Mouse (Mus musculus): ENCODE results near the gene Ccl27a.
"Not testable (repeated sequence)": the region's sequence is repeated elsewhere in the genome, so short reads cannot be mapped to it uniquely, and the experiment has no call there.

Gene Ccl27a

DNA sequence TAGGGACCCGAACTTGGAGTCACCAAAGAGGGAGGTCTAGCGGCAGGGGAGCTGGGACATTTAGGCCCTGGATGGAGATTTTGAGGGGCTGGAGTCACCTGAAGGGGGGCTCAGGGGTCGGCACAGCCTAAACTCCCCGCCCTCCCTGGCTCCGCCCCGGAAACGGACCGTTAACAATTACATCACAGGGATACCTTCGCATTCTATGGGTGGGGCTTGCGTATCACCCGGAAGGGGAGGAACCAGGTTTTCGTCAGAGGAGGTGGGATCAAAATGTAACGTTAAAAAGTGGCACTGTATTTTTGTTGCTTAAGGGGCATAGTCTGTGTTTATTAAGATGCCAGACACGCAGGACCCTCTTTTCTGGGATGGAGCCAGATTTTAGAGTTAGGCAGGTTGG lies at the start of gene Ccl27a:
Ccl27a (minus strand) TSS at position 246 of the 400 bp plus-strand sequence.
- peak; percentile 83 for DNase-seq (ENCODE audit: low read depth, low spot score)

DNA sequence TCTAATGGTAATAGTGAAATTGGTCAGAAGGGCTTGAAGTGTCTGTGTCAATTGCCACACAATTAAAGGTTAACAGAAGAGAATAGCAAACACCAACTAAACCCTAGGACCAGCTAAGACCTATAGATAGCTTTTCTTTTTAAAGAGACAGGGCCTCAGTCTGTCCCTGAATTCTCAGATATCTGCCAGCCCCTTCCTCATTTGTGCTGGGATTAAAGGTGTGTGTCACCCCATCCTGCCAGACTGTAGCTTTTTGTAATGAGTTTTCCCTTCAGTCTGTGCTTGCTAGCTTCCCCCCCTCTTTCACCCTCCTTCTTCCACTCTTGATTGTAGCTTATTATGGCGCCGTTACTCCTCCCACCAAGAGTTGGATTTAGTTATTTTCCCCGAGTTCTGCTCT lies 9.2 kb upstream of the Ccl27a start:
- DNase-seq (ENCODE audit: low read depth, low spot score): not testable (repeated sequence)

DNA sequence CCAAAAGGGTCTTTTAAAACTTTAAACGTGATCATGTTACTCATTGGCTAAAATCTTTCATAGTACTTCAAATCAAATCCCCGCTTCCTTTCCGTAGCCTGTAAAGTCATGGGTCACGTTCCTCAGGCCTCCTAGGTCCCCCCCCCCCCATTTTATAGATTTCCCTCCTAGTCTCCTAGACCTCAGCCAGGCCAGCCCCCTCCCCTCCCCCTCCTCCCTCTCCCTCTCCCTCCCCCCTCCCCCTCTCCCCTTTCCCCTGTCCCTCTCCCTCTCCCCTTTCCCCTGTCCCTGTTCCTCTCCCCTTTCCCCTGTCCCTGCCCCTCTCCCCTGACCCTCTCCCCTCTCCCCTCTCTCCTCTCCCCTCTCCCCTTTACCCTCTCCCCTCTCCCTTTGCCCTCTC lies 8.7 kb upstream of the Ccl27a start:
- not testable (repeated sequence) for DNase-seq (ENCODE audit: low read depth, low spot score)

DNA sequence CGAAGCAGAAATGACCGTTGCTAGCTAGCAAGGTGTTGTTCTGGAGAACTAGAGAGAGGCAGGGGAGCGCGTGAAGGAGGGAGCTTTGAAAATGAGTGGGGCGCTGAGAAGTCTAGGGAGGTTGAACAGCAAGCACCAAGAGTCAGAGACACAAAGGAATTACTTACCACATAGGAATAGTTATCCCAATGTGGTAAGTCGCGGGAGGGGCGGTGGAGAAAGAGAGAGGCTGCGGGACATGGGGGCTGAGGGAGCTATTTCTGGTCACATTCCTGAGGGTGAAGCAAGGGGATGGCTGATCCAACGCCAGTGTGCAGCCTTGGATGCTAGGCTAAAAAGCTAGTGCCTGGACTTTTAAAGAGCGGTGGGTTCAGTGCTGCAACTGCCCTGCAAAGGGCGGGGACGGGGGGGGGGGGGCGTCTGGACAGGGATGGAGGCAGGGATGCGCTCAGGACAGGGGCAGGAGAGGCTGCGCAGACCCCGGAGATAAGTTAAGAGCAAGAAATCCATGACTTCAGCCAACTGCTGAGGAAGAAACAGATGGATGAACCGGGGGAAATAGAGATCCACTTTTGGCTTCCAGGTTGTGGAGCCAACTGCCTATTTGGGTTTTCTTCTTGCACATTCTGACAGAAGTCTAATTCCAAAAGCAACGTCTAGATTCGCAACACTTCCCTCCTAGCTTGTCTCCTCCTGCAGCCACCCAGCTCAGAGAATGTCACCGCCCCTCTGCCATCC lies 7.9 kb upstream of the Ccl27a start:
- not testable (repeated sequence) for DNase-seq (ENCODE audit: low read depth, low spot score)

DNA sequence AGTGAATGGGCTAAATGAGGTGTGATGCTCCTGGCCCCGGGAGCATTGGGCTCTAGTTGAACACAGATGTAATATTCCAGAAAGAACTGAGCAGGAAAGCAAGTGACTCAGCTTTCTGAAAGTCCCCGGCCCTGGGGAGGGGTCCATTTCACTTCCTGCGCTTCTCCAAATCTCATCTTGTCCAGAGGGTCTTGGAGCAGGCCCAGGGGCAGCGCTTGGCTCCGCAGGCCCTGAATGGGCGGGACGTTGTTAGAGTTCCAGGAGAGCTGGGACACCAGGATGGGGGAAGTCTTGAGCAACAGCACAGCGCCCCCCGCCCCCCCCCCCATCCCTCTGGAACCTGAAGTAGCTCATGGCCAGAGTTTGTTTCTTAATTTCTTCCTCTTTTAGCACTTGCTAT lies 7.2 kb upstream of the Ccl27a start:
- not testable (repeated sequence) for DNase-seq (ENCODE audit: low read depth, low spot score)

DNA sequence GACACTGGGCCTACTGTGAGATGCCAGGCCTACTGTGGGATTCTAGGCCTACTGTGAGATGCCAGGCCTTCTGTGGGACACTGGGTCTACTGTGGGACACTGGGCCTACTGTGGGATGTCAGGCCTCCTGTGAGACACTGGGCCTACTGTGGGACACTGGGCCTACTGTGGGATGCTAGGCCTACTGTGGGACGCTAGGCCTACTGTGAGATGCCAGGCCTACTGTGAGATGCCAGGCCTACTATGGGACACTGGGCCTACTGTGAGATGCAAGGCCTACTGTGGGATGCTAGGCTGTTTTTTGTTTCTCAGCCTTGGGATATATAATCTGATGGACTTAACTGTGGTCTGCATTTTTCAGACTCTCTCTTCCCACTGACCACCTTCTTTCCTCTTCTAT lies 1.8 kb upstream of the Ccl27a start:
- not testable (repeated sequence) for DNase-seq (ENCODE audit: low read depth, low spot score)

DNA sequence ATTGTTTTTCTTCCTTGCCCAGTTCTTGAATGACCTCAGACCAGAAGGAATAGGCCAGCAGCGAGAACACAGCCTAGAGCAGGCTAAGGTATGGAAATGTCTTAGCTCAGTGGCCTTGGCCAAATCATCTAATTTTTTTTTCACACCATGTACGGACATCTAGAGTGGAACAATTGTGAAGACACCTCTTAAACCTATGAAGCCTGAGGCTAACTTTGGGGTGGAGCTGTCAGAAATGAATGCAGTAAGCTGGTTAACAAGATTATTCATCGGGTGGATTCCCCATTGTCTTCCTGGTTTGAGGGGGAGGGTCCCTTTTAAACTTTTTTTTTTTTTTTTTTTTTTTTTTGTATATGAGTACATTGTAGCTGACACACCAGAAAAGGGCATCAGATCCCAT lies 459 bp upstream of the Ccl27a start:
- not testable (repeated sequence) for DNase-seq (ENCODE audit: low read depth, low spot score)

DNA sequence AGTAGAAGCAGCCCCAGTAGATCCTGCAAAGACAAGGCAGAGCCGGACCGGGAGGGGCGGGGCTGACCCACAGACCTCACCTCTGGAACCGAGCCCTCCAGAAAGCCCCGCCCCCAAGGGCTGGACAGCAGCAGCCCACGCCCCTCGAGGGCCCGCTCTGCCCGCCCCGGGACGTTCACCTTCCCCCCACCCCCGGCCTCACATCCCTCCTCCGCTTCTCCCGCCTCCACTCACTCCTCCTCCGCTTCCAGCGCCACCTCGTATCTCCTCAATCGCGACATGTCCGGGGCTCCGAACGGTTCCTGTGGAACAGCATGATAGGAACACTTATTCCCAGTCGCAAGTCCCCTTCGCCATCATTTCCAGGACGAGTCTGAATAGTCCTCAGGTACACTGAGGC lies 545 bp downstream of the Ccl27a start:
- DNase-seq (ENCODE audit: low read depth, low spot score): peak; percentile 75

DNA sequence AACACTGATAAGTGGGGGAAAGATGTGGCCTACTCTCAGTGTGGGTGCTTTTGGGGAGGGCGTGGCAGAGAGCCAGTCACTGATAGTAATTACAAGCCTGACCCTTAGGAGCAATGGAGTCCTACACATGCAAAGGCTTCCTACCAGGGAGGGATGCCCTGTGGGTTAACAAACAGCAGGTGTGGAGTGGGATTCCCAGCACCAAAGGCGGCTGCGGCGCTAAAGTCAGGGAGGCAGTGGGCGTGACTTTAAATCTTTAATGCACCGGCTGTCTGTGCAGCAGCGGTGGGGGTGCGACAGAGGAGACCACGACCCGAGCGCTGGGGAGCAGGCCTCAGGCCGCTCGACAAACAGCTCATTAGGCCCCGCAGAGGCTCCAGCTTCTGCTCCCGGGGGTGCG lies 1.1 kb downstream of the Ccl27a start:
- DNase-seq (ENCODE audit: low read depth, low spot score): not testable (repeated sequence)

DNA sequence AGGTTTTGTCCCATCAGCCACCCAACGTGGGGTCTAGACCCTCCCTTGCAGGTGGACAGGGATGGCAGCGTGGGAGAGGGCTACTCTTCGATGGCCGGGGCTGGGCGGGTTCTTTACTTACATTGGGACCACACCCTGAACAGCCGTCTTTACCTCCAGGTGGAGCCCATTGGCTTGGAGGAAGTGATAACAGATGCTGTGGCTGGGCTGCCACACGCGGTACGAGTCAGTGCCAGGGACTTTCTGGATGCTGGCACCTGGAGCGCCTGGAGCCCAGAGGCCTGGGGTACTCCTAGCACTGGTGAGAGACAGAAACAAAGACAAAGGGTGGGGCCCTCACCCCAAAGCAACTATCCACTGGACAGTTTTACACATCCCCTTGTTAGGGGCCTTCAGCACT lies 6.7 kb downstream of the Ccl27a start:
- DNase-seq (ENCODE audit: low read depth, low spot score): not testable (repeated sequence)

DNA sequence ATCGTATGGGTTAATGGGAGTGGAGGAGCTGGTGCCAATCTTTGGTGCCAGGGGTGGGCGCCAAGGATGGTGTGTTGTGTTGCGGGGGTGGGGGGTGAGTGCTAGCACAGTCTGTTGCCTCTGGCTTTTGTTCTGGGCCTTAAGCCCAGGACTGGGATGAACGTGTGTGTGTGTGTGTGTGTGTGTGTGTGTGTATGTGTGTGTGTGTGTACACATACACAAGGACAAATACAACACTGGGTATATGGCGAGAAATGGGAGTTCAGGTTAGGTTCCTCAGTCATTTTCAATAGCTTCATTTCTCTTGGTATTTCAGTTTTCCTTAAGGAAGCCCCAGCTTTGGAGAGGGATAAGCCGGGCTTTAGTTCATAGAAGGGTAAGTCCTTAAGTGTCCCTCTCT lies 10.9 kb downstream of the Ccl27a start:
- DNase-seq (ENCODE audit: low read depth, low spot score): not testable (repeated sequence)

DNA sequence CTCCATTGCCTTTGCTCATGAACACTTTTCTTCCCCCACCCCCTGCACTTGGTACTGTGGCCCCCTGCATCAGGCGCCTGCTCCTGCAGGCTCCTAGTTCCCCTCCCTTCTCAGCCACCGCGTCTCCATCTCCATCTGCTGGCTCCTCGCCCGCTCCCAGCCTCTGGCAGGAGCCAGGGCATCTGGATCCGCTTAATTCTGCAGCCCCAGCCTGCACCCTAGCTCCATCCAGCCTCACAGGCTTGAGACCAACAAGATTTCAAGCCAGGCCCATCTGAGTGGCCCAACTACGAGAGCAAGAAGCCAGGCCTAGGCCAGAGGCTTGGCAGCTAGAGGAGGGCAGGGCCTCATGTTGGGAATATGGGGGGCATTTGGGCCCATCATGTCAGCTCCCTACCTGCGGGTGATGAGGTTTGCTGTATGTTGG lies 11.3 kb downstream of the Ccl27a start:
- DNase-seq (ENCODE audit: low read depth, low spot score): not testable (repeated sequence)

DNA sequence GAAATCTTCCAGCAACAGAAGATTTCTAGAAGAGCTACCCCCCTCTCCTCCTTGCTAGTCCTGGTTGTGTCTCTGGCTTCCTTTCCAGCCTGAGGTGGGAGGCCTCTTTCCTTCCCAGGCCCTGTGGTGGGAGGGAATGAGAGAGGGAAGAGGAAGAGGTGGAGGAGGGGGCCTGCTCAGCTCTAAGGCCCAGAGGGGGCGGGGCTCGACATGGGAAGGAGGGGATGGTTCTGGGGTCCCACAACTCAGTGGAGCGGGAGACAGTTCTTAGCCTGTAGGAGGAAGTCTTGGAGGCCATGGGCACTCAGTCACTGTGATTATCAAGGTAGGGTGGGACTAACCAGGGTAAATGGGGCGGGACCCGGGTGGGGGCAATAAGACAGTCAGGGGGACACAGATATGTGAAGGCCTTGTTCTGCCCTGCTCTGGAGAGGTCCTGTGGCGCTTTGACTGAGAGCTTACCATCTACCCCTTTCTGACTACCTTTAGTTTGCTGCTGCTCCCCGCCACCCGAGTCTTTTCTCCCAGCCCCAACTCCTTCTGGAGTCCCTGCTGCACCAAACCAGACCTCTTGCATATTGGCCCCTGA lies 11.9 kb downstream of the Ccl27a start:
- no peak for DNase-seq (ENCODE audit: low read depth, low spot score)

DNA sequence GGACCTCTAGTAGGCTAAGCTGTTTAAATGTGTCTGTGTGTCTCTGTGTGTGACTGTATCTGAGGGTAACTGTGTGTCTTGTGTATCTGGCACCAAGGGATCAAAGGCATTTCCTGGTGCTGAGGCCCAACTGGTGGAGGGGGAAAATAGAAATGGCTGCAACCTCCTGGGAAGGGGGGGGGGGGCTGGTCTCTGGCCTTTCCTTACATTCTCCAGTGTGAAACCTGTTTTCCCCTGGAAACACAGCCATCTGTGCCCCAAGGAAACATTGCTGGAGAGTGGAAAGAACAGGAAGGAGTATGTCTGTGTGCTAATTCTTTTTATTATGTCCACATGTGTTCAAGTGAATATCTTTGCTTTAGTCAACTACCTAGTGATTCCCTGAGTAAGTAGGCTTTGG lies 12.4 kb downstream of the Ccl27a start:
- DNase-seq (ENCODE audit: low read depth, low spot score): no peak

DNA sequence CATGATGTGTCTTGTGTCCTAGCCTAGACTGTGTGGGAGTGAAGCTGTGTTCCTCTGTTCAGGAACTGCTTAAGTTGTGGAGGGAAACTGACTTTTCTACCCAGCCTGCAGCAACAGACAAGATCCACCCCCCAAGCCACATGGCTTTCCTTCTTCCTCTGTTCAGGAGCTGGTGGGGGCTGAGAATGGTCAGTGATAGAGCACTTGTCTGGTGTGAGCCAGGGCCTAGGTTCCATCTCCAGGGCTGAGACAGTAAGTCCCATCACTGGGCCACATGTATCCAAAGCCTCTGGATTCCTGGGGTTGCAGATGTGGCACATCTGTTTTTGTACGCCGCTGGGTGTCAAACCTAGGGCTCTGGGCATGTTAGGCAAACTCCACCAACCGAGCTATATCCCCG lies 13.1 kb downstream of the Ccl27a start:
- no peak for DNase-seq (ENCODE audit: low read depth, low spot score)

DNA sequence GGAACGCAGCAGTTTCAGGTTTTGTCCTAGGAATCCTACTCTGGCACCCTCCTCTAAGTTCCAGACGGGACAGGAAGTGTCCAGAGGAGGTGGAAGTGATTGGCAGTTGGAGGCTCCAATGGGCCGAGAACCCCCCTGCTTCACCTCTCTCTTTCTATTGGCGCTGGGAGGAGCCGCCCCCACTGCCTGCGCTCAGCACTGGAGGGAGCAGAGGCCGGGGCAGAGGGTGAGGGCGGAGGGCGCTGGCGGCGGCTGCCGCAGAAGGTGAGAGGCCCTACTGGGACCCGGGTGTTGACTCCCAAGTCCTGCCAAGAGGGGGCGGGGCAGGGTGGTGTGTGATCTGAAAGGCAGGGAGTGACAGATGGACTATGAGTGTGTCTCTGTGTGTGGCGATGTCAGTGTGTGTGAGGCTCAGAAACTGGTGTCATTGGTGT lies 13.7 kb downstream of the Ccl27a start:
- DNase-seq (ENCODE audit: low read depth, low spot score): peak; percentile 96

DNA sequence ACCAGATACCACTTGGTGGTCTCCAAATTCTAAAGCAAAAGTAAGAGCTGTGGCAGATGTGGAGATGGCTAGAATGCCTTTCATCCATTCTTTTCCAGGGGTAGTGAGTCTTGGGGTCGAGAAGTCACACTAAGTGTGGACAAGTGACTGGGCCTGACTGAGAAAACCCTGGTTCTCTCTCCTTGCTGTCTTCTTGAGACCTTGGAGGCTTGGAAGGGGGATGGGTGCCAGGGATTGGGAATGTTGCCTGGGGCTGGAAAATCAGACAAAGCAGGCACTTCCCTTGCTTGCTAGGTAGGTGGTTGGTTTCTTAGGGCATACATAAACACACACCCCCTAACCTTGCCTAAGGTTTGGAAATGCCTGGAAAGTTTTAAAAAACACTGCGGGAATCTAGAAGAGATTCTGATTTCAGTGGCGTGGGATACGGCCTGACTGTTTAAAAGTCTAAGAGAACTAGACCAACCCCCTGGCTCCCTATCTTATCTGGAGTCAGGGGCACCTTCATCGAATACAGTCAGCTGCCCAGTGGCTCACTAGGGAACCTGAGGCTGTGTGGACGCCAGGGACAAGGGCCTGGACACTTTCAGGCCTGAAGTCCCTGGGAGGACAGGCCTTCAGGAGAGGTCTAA lies 14.3 kb downstream of the Ccl27a start:
- peak; percentile 24 for DNase-seq (ENCODE audit: low read depth, low spot score)

DNA sequence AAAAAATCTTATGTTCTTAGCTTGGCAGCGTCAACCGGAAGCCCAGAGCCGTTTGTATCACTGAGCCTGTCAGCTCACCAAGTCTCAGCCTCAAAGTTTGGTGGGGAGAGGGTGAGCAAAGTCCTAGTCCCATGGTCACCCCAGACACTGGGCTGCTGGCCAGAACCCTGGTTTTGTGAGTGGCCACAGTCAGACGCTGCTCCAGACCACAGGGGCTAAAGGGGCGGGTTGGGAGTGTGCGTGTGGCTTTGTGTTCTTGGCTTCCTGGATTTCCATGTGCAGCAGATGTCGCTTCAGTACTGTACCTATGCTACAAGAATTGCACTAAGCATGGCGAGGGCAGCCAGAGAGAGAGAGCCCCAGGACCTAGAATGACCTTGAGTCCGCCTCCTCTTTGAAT lies 14.8 kb downstream of the Ccl27a start:
- DNase-seq (ENCODE audit: low read depth, low spot score): no peak

DNA sequence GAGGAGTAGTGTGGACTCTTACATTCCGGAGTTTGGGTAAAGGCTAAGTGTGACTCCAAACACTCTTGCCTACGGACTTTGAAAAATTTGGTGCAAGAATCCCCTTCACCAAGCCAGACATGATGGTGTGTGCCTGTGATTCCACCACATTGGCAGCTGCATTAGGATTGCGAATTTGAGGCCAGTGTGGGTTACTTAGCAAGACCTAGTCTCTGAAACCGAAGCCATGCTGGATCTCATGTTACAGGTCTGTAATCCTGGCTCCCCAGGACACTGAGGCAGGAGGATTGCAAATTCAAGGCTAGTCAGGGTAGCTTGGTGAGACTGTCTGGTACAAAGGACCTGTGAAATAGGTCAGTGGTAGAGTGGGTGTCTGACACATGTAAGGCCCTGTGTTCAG lies 15.3 kb downstream of the Ccl27a start:
- no peak for DNase-seq (ENCODE audit: low read depth, low spot score)

DNA sequence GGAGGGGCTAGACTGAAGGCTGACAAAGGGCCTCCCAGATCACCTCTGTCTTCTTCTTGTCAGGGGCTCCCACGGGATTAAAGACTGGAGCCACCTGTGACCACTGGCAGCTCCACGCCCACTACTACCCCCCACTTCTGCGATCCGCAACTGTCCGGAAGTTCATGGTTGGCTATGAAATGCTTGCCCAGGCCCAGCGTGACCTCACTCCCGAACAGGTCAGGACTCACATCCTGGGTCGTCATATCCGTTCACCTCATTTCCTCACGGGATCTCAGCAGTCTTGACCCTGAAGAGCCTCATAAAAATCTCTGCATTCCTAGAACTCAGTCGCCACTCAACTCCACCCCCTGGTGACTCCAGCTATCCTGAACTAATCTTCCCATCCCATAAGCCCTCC lies 16.0 kb downstream of the Ccl27a start:
- peak; percentile 57 for DNase-seq (ENCODE audit: low read depth, low spot score)

DNA sequence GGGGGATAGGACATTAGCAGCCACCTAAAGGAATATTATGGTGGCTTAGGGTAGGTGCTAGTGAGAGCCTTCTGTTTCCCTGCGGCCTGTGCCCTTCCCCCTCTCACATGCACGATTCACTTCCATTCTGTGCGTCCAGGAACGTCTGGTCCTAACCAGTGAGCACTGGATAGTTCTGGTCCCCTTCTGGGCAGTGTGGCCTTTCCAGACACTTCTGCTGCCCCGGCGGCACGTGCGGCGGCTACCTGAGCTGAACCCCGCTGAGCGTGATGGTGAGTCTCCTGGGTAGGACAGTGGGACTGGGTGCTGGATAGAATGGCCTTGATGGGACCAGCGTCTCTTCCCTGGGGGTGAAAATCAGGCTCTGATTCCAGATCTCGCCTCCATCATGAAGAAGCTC lies 16.7 kb downstream of the Ccl27a start:
- DNase-seq (ENCODE audit: low read depth, low spot score): no peak

DNA sequence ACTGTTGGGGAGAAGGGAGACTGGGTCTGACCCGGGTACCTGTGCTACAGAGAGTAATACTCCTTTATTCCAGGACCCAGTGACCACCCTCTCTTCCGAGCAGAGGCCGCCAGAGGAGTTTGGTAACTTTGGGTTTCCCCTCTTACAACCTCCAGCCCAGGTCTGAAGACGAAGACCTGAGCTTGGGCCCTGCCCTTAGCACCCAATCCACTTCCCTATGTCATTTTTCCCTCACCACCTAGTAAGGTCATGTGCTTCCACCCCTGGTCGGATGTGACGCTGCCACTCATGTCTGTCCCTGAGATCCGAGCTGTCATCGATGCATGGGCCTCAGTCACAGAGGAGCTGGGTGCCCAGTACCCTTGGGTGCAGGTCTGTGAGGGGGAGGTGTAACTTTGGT lies 17.6 kb downstream of the Ccl27a start:
- no peak for DNase-seq (ENCODE audit: low read depth, low spot score)
